Mouse (Mus musculus) embryonic fibroblast, embryonic 13.5 days (primary cell): ENCODE data around the gene Lrg1. TPM values are rescaled to one million over a fixed set of nuclear protein-coding genes. Genes with fewer than 3 reads are reported as not detected.
"Not testable (repeated sequence)": the region's sequence is repeated elsewhere in the genome, so short reads cannot be mapped to it uniquely, and the experiment has no call there.

Source experiments
- H3K27ac ChIP-seq: 2 replicates; pipeline ENCODE4 v1.5.1; 2012; ENCODE audit warnings: low read length, control low read depth, inconsistent platforms; ENCODE audit not compliant: insufficient read depth
- H3K4me1 ChIP-seq: 2 replicates; pipeline ENCODE4 v1.6.1; 2011; ENCODE audit warnings: low read length; ENCODE audit not compliant: control insufficient read depth, insufficient read depth
- H3K4me3 ChIP-seq: 2 replicates; pipeline ENCODE4 v1.5.1; 2011; ENCODE audit warnings: mild to moderate bottlenecking, control low read depth, low read length; ENCODE audit not compliant: insufficient read depth
- CTCF ChIP-seq: IDR thresholded peaks from 2 replicates; pipeline ENCODE4 v1.5.1; 2011; ENCODE audit warnings: mild to moderate bottlenecking, control low read depth, low read length, moderate library complexity, borderline replicate concordance; ENCODE audit not compliant: insufficient read depth
- POLR2A ChIP-seq: IDR thresholded peaks from 2 replicates; pipeline ENCODE4 v1.6.1; 2011; ENCODE audit warnings: low read depth, mild to moderate bottlenecking, control low read depth, low read length, moderate library complexity
- polyA plus RNA-seq: library from polyadenylated mRNA; stranded (reverse); fragments of >200 nt; gene quantifications from 2 replicates; pipeline ENCODE4 v1.2.4, GENCODE M21; 2011; ENCODE audit warnings: low read depth; ENCODE audit not compliant: missing spikeins, insufficient read length

Gene Lrg1
- polyA plus RNA-seq, 1 experiment, result not detected

GRCm38 (mm10) chr17:56111021-56111420 is 10.8 kb downstream of the Lrg1 start:
- TF ChIP-seq CTCF (no peak), POLR2A (no peak)
- H3K4me1 ChIP-seq, result no peaks in the 10 kb centered on the region
- no peak overlapping the region for H3K27ac ChIP-seq
- H3K4me3 ChIP-seq, result no peak overlapping the region

- no peak for TF ChIP-seq POLR2A
- no peak for TF ChIP-seq CTCF
- H3K27ac ChIP-seq, result no peak overlapping the region
- H3K4me3 ChIP-seq, result no peak overlapping the region
- H3K4me1 ChIP-seq, result no peaks in the 10 kb centered on the region
Observed at GRCm38 (mm10) chr17:56110571-56110970, 11.2 kb downstream of the Lrg1 start.

GRCm38 (mm10) chr17:56109219-56110051 is 12.4 kb downstream of the Lrg1 start, which contains the start of gene Plin4:
Plin4 (minus strand) TSS chr17:56109803.
- Histone ChIP-seq H3K27ac (no peak within 1 kb of the TSS), H3K4me3 (no peak within 1 kb of the TSS), H3K4me1 (no peaks in the 10 kb centered on the region)
- TF ChIP-seq CTCF (no peak), POLR2A (no peak)

GRCm38 (mm10) chr17:56108334-56109044 is 13.3 kb downstream of the Lrg1 start:
- no peaks in the 10 kb centered on the region for H3K4me1 ChIP-seq
- no peak overlapping the region for H3K4me3 ChIP-seq
- H3K27ac ChIP-seq, result no peak overlapping the region
- TF ChIP-seq POLR2A (no peak), CTCF (no peak)

- Histone ChIP-seq H3K27ac (no peak overlapping the region), H3K4me1 (no peaks in the 10 kb centered on the region), H3K4me3 (no peak overlapping the region)
- TF ChIP-seq POLR2A, result no peak
- TF ChIP-seq CTCF, result no peak
Observed at GRCm38 (mm10) chr17:56107736-56108135, 14.1 kb downstream of the Lrg1 start.

GRCm38 (mm10) chr17:56106981-56107380 is 14.8 kb downstream of the Lrg1 start:
- H3K4me3 ChIP-seq, result no peak overlapping the region
- H3K27ac ChIP-seq, result no peak overlapping the region
- H3K4me1 ChIP-seq, result no peaks in the 10 kb centered on the region
- TF ChIP-seq POLR2A (no peak), CTCF (no peak)

- not testable (repeated sequence) for H3K27ac ChIP-seq, H3K4me3 ChIP-seq, H3K4me1 ChIP-seq
Observed at GRCm38 (mm10) chr17:56106436-56106835, 15.4 kb downstream of the Lrg1 start.

DNA sequence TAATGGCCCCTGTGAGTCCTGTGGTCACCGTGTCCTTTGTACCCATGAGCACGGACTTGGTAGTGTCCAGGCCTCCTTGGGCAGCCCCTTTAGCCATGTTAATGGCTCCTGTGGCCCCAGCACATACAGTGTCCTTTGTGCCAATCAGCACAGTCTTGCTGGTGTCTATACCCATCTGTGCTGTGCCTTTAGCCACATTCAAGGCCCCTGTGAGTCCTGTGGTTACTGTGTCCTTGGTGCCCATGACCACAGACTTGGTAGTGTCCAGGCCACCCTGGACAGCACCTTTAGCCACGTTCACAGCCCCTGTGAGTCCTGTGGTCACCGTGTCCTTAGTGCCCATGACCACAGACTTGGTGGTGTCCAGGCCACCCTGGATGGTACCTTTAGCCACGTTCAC is 17.0 kb downstream of the Lrg1 start:
- H3K4me3 ChIP-seq, H3K27ac ChIP-seq, H3K4me1 ChIP-seq: not testable (repeated sequence)

- no peak for TF ChIP-seq CTCF
- TF ChIP-seq POLR2A, result no peak
Observed at GRCm38 (mm10) chr17:56103465-56104285, 18.1 kb downstream of the Lrg1 start.

DNA sequence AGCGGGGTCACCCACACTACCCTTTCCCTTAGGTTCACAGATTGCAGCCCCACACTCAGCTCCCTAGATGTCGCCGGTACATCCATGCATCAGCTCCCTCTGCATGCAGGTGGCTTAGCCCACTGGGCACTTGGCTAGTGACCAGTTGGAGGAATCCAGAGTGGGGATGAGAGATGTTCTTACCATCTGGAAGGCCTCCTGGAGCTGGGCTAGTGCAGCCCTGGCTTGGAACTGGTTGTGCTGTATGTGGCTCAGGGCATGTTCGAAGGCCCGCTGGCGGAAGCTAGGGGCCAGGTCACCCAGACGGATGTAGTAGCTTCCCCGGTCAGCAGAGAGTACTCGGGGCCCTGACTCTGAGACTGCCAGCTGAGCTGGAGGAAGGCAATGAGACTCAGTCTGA is 18.9 kb downstream of the Lrg1 start:
- no peak for TF ChIP-seq CTCF
- TF ChIP-seq POLR2A, result no peak
- Histone ChIP-seq H3K4me1 (no peaks in the 10 kb centered on the region), H3K4me3 (no peak overlapping the region), H3K27ac (no peak overlapping the region)

More at GRCm38 (mm10) chr17:56103465-56104285, 18.1 kb downstream of the Lrg1 start:
- no peak overlapping the region for H3K27ac ChIP-seq
- H3K4me3 ChIP-seq, result no peak overlapping the region
- H3K4me1 ChIP-seq, result no peaks in the 10 kb centered on the region
